Mouse (Mus musculus) lung, embryonic 15.5 days (tissue): ENCODE results near the gene Banf2. TPM values are rescaled to one million over a fixed set of nuclear protein-coding genes. Genes with fewer than 3 reads are reported as not detected.

ENCODE experiments used
- ATAC-seq: fragments of 200-750 bp; cut with Nextera tagmentation; 2 replicates; pipeline ENCODE4 v1.8.0; 2017; ENCODE audit warnings: moderate number of reproducible peaks, borderline replicate concordance; ENCODE audit not compliant: low FRiP score, low TSS enrichment; ENCODE audit errors: extremely low read depth
- H3K27ac ChIP-seq: fragments of 300-500 bp; sonication (generic); 2 replicates; pipeline ENCODE4 v1.5.1; 2015; ENCODE audit warnings: moderate library complexity, mild to moderate bottlenecking, inconsistent platforms
- H3K27me3 ChIP-seq: fragments of 300-500 bp; sonication (generic); 2 replicates; pipeline ENCODE4 v1.6.1; 2015; ENCODE audit warnings: inconsistent platforms
- H3K36me3 ChIP-seq: fragments of 300-500 bp; sonication (generic); 2 replicates; pipeline ENCODE4 v1.6.1; 2015; ENCODE audit warnings: inconsistent platforms
- H3K4me1 ChIP-seq: fragments of 300-500 bp; sonication (generic); 2 replicates; pipeline ENCODE4 v1.6.1; 2015; ENCODE audit warnings: inconsistent platforms
- H3K4me2 ChIP-seq: fragments of 300-500 bp; sonication (generic); 2 replicates; pipeline ENCODE4 v1.6.1; 2015; ENCODE audit warnings: inconsistent platforms, mild to moderate bottlenecking, moderate library complexity
- H3K4me3 ChIP-seq: fragments of 300-500 bp; sonication (generic); 2 replicates; pipeline ENCODE4 v1.5.1; 2015; ENCODE audit warnings: mild to moderate bottlenecking, inconsistent platforms
- H3K9ac ChIP-seq: fragments of 300-500 bp; sonication (generic); 2 replicates; pipeline ENCODE4 v1.6.1; 2015; ENCODE audit warnings: inconsistent platforms
- H3K9me3 ChIP-seq: fragments of 300-500 bp; sonication (generic); 2 replicates; pipeline ENCODE4 v1.6.1; 2016; ENCODE audit warnings: inconsistent platforms
- WGBS: fragments of 180-500 bp; shearing (Covaris S2); methylation state at CpG from one replicate; pipeline ENCODE4 v1.1.7; 2015; 5-methylcytosine and 5-hydroxymethylcytosine counted together
- polyA plus RNA-seq: library from polyadenylated mRNA; unstranded; fragments of >200 nt; fragmentation: Nextera tagmentation; extraction: Ambion mirVana; gene quantifications from 2 replicates; pipeline ENCODE4 v1.2.1, GENCODE M21; 2015

Banf2 gene
- polyA plus RNA-seq, 1 experiment from 2014 or later = not detected

GRCm38 (mm10) chr2:144007211-144007610, 25.6 kb upstream of the Banf2 start:
- WGBS = 75% methylated on average over 4 of the region's 4 CpGs
- Histone ChIP-seq H3K27ac (no peak overlapping the region), H3K4me1 (peaks cover 69% of the 10 kb centered on the region), H3K9me3 (no peaks in the 10 kb centered on the region), H3K27me3 (no peaks in the 10 kb centered on the region), H3K4me3 (no peak overlapping the region), H3K9ac (no peak overlapping the region), H3K36me3 (peaks cover 5% of the 10 kb centered on the region; the same call in 1 of the 2 replicates), H3K4me2 (no peak overlapping the region)
- ATAC-seq = no peak

GRCm38 (mm10) chr2:144009081-144009480, 23.8 kb upstream of the Banf2 start:
- WGBS = 58% methylated on average over 1 of the region's 1 CpGs
- Histone ChIP-seq H3K9me3 (no peaks in the 10 kb centered on the region), H3K27me3 (no peaks in the 10 kb centered on the region), H3K4me3 (peak overlapping the region; percentile 98), H3K27ac (0 out of 2 replicates have a peak overlapping the region, but pooled peaks have one; percentile 98), H3K4me1 (peaks cover 63% of the 10 kb centered on the region), H3K9ac (no peak overlapping the region), H3K36me3 (peaks cover 5% of the 10 kb centered on the region; the same call in 1 of the 2 replicates), H3K4me2 (peak overlapping the region; percentile 69)
- no peak for ATAC-seq

GRCm38 (mm10) chr2:144009551-144010281, 23.1 kb upstream of the Banf2 start:
- H3K9ac ChIP-seq = peak overlapping the region; percentile 97
- peak overlapping the region; percentile 69 for H3K4me2 ChIP-seq
- H3K4me3 ChIP-seq = peak overlapping the region; percentile 98
- H3K27me3 ChIP-seq = no peaks in the 10 kb centered on the region
- no peaks in the 10 kb centered on the region for H3K9me3 ChIP-seq
- WGBS = under 1% methylated on average over 29 of the region's 30 CpGs
- peak overlapping the region; percentile 98 for H3K27ac ChIP-seq
- H3K4me1 ChIP-seq = peaks cover 58% of the 10 kb centered on the region
- no peak; the same call in 1 of the 2 replicates for ATAC-seq
- peaks cover 5% of the 10 kb centered on the region; the same call in 1 of the 2 replicates for H3K36me3 ChIP-seq

DNA sequence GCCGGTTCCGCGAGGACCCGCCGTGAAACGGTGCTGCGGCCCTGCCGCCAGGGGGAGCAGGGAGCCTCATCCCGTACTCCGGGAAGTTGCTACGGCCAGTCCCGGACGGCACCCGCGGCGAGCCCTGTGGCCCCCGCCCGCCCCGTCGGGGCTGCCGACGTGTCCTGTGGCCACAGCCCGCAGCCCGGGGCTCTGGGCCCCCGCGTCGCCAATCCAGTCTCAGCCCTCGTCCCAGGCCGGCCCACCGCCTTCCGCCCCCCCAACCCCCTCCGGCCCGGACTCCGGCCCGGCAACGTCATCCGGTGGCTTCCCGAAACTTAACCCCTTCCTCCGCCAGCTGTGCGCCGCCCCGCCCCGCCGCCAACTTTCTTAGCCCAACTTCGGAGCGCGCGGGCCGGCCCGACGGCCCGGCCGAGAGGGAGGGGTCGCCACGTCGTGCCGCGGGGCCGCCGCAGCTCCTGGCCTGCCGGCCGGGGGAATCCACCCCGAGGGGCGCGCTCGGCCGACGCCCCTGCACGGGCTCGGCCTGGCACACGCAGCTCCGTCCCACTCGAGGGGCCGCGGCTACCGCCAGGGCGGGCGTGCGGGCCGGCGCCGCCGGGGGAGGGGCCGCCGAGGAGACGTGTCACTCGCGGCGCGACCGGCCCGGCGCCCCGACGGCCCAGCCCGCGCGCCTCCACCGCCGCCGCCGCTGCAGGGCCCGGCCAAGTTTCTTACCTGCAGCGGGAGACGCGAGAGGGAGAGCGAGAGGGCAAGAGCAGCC, 22.4 kb upstream of the Banf2 start:
- Histone ChIP-seq H3K27me3 (no peaks in the 10 kb centered on the region), H3K4me2 (peak overlapping the region; percentile 69), H3K4me3 (peak overlapping the region; percentile 98), H3K9me3 (no peaks in the 10 kb centered on the region), H3K4me1 (peaks cover 51% of the 10 kb centered on the region), H3K27ac (peak overlapping the region; percentile 98), H3K9ac (peak overlapping the region; percentile 97), H3K36me3 (peaks cover 5% of the 10 kb centered on the region; the same call in 1 of the 2 replicates)
- under 1% methylated on average over 101 of the region's 107 CpGs for WGBS
- ATAC-seq = peak; percentile 41

DNA sequence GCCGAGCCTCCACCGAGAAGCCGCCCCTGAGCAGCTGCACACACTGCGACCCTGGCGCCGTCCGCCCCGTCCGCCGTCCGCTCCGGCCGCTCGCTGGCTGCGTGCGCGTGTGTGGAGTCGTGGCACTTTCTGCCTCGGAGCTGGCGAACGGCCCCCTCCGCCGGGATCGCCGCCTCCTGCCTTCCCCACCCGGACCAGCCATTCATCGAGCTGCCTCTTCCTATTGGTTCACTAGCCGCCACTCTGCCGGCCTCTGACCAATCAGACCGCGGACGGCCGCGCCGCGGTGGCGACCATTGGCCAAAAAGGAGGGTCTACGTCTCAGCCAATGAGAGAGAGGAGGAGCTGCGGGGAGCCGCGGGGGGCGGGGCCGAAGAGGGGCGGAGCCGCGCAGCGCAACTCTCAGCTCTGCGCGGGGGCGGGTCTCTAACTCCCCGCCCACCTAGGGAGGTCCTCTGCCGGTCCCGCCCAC, 21.7 kb upstream of the Banf2 start, which contains the start of gene Rrbp1:
Gene Rrbp1, minus strand, starts transcription at position 184 of the 472 bp plus-strand sequence.
- peaks cover 44% of the 10 kb centered on the region for H3K4me1 ChIP-seq
- peak; percentile 98 for ATAC-seq
- peak within 1 kb of the TSS; percentile 97 for H3K9ac ChIP-seq
- peak within 1 kb of the TSS; percentile 98 for H3K4me3 ChIP-seq
- peak within 1 kb of the TSS; percentile 69 for H3K4me2 ChIP-seq
- WGBS = under 1% methylated on average over 52 of the region's 53 CpGs
- peaks cover 5% of the 10 kb centered on the region; the same call in 1 of the 2 replicates for H3K36me3 ChIP-seq
- H3K9me3 ChIP-seq = no peaks in the 10 kb centered on the region
- no peaks in the 10 kb centered on the region for H3K27me3 ChIP-seq
- H3K27ac ChIP-seq = peak within 1 kb of the TSS; percentile 98

- no peak overlapping the region for H3K4me3 ChIP-seq
- H3K36me3 ChIP-seq = no peaks in the 10 kb centered on the region
- ATAC-seq = no peak
- H3K27ac ChIP-seq = no peak overlapping the region
- H3K27me3 ChIP-seq = no peaks in the 10 kb centered on the region
- H3K4me2 ChIP-seq = peak overlapping the region; percentile 19
- no peak overlapping the region for H3K9ac ChIP-seq
- no peaks in the 10 kb centered on the region for H3K9me3 ChIP-seq
- 54% methylated on average over 11 of the region's 11 CpGs for WGBS
- H3K4me1 ChIP-seq = peaks cover 20% of the 10 kb centered on the region
These were observed 18.8 kb upstream of the Banf2 start for GRCm38 (mm10) chr2:144014051-144014450.

GRCm38 (mm10) chr2:144014481-144014880, 18.4 kb upstream of the Banf2 start:
- no peak for ATAC-seq
- Histone ChIP-seq H3K36me3 (no peaks in the 10 kb centered on the region), H3K9ac (no peak overlapping the region), H3K4me2 (no peak overlapping the region), H3K27ac (no peak overlapping the region), H3K4me3 (no peak overlapping the region), H3K9me3 (no peaks in the 10 kb centered on the region), H3K27me3 (no peaks in the 10 kb centered on the region), H3K4me1 (peaks cover 16% of the 10 kb centered on the region)
- WGBS = 53% methylated on average over 5 of the region's 5 CpGs

DNA sequence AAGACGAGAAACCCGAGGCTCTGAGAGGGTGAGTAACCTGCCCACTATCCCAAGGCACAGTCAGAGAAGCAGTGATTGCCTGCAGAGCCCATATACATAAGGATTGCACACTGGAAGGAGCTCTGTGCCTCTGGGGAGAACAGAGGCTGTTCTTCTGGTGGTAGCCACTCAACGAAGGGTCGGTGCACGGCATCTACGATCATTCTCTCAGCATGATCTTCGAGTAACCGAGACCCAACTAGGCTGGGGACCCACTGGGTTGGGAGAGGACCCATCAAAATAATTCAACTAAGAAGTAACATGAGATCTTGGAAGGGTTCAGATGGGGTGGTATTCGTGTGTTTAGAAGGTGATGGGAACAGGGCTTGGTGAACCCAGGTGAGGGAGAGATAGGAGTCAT, 17.0 kb upstream of the Banf2 start:
- ATAC-seq = no peak
- H3K9ac ChIP-seq = no peak overlapping the region
- WGBS = 86% methylated on average over 9 of the region's 9 CpGs
- H3K9me3 ChIP-seq = no peaks in the 10 kb centered on the region
- no peak overlapping the region for H3K4me2 ChIP-seq
- no peak overlapping the region for H3K4me3 ChIP-seq
- H3K4me1 ChIP-seq = peaks cover 10% of the 10 kb centered on the region
- H3K27ac ChIP-seq = no peak overlapping the region
- H3K36me3 ChIP-seq = no peaks in the 10 kb centered on the region
- H3K27me3 ChIP-seq = no peaks in the 10 kb centered on the region

DNA sequence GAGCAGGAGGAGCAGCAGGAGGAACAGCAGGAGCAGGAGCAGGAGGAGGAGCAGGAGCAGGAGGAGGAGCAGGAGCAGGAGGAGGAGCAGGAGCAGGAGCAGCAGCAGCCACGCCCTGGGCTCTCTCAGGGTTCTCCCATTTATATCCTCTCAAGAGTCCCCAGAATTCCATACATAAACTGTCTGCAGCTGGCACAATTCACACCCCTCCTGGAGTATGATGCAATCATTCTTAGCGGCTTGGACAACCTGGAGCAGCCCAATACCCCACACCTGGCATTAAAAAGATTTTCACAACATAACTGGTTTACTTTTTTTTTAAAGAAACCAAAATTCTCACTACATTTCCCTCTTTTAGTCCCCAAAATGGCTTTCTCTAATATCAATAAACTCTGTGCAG, 12.9 kb upstream of the Banf2 start:
- 38% methylated on average over 2 of the region's 2 CpGs for WGBS
- no peaks in the 10 kb centered on the region for H3K9me3 ChIP-seq
- no peaks in the 10 kb centered on the region for H3K4me1 ChIP-seq
- H3K36me3 ChIP-seq = no peaks in the 10 kb centered on the region
- H3K27ac ChIP-seq = no peak overlapping the region
- H3K27me3 ChIP-seq = no peaks in the 10 kb centered on the region
- no peak overlapping the region for H3K4me2 ChIP-seq
- no peak overlapping the region for H3K9ac ChIP-seq
- ATAC-seq = no peak
- H3K4me3 ChIP-seq = no peak overlapping the region

DNA sequence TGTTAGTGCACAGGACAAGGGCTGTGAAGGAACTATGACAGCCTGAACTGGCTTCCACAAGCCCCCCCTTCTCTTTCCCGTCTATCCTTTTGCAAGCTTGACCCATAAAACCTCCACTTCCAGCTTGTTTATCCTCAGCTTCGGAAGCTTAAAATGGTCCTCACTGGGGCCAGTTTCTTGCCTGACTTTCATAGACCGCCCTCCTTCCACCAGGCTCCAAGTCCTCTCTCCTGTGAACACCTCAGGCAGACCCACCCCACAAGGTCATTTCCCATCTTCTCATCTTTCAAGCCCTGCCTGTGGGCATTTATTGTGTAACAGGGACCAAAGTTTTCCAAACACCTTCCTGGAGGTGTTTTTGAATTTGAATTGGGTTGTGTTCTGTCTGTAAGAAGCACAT, 10.4 kb upstream of the Banf2 start:
- no peak for ATAC-seq
- Histone ChIP-seq H3K27ac (no peak overlapping the region), H3K4me3 (no peak overlapping the region), H3K4me2 (no peak overlapping the region), H3K9me3 (no peaks in the 10 kb centered on the region), H3K36me3 (no peaks in the 10 kb centered on the region), H3K9ac (no peak overlapping the region), H3K4me1 (no peaks in the 10 kb centered on the region), H3K27me3 (no peaks in the 10 kb centered on the region)
- WGBS = 54% methylated on average over 3 of the region's 3 CpGs

DNA sequence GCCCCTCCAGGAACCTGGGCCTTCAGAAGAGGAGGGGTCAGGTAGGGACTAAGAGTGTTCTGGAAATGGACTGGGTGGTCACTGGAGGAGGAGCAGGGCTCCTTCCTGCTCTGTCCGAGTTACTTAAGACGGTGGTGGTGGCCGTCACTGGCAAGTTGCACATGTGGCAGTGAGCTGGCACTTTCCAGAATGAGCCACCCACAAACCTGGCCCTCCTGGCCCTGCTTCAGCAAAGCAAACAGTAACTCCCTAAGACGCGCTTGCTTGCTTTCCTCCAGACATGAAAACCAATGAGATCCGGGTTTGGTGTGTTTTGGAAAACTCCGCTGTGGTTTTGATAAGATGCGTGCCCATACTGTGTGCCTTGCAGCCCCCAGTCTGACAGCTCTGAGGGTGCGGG, 7.5 kb upstream of the Banf2 start:
- ATAC-seq = peak; percentile 11; the same call in 1 of the 2 replicates

DNA sequence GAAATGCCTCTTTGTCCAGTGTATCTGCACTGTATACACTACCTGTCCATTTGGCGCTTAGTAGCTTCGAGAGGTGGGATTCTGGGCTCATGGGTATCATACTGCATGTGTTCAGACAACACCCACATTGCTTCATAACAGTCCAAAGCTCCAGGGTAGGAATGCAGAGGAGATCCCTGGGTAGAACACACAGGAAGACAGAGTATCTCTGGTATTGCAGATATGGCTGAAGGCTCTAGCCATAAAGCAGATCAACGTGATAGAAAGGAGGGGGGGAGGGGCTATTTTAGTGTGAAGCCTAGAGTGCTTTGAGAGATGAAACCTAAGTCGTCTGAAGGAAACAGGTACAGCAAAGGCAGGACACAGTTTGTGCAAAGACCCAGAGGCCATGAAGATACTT, 6.4 kb upstream of the Banf2 start:
- no peaks in the 10 kb centered on the region for H3K27me3 ChIP-seq
- 64% methylated on average over 4 of the region's 4 CpGs for WGBS
- no peak for ATAC-seq

More for the DNA sequence above, 7.5 kb upstream of the Banf2 start:
- H3K4me1 ChIP-seq = no peaks in the 10 kb centered on the region
- H3K36me3 ChIP-seq = no peaks in the 10 kb centered on the region
- H3K9ac ChIP-seq = no peak overlapping the region
- WGBS = 63% methylated on average over 9 of the region's 9 CpGs
- no peaks in the 10 kb centered on the region for H3K27me3 ChIP-seq
- no peaks in the 10 kb centered on the region for H3K9me3 ChIP-seq
- no peak overlapping the region for H3K27ac ChIP-seq
- H3K4me3 ChIP-seq = no peak overlapping the region
- H3K4me2 ChIP-seq = no peak overlapping the region; the same call in 1 of the 2 replicates

More for the DNA sequence above, 6.4 kb upstream of the Banf2 start:
- Histone ChIP-seq H3K4me3 (no peak overlapping the region), H3K27ac (no peak overlapping the region), H3K4me2 (no peak overlapping the region), H3K9me3 (no peaks in the 10 kb centered on the region), H3K9ac (no peak overlapping the region), H3K4me1 (no peaks in the 10 kb centered on the region), H3K36me3 (no peaks in the 10 kb centered on the region)
